Mouse (Mus musculus) sigmoid colon, adult 10 weeks (tissue): ENCODE measurements around the gene Kcnh6. TPM values are rescaled to one million over a fixed set of nuclear protein-coding genes. Genes with fewer than 3 reads are reported as not detected.

ENCODE experiments used
- polyA plus RNA-seq: library from polyadenylated mRNA; stranded (reverse); fragments of 350-450 nt; fragmentation: Illumina TruSeq; extraction: RNeasy Lipid Tissue Mini Kit (QIAGEN cat#74804); gene quantifications from one replicate; pipeline ENCODE4 v1.2.3, GENCODE M21; 2014; ENCODE audit warnings: low read depth, low replicate concordance

Gene Kcnh6
- 0.32 TPM for polyA plus RNA-seq

DNA sequence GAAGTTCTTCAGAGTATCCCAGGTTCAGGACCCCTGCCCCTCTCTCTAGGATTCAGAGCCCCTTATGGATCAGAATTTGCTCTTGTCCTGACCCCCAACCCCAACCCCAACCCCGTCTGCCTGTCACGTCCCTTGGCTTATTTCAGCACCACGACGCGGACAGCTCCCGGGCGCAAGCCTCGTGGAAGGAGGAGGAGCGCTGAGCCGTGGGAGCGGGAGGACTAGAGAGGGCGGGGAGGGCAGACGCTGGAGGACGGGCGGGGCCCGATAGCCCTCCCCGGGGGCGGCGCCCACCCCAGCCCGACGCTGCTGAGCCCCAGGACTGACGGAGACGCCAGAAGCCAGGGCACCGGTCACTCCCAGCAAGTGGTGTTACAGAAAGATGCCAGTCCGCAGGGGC, at the start of gene Kcnh6:
Kcnh6 (plus strand) TSS at position 304 of the 400 bp plus-strand sequence.

DNA sequence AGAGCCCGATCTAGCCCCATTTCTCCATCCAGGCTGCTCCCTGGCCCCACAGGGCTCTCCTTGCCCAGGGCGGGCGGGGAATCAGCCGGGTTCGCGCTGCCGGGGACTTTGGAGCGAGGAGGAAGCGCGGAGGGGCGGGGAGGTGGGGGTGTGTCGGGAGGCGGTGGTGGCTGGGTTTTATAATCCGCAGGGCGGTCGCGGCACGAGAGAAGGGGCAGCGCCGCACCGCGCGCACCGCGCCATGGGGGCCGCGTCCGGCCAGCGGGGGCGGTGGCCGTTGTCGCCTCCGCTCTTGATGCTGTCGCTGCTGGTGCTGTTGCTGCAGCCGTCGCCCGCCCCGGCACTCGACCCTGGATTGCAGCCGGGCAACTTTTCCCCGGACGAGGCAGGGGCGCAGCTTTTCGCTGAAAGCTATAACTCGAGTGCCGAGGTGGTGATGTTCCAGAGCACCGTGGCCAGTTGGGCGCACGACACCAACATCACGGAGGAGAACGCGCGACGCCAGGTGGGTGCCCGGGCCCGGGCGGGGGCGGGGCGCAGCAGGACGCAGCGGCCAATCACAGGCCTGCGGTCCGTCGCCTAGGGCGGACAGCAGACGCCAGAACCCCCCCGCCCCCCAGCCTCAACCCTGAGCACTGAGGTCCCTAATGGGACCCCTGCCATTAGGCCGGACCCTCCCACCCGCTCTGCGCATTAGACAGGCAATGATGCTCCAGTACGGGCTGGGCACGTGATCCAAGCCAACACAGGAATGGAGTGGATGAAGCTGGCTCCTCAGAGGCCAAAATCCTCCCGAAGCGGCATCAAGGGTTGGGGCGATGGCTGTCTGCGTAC, 40.0 kb upstream of the Kcnh6 start, which contains the start of gene Ace:
Ace (plus strand) TSS at position 205 of the 834 bp plus-strand sequence.

DNA sequence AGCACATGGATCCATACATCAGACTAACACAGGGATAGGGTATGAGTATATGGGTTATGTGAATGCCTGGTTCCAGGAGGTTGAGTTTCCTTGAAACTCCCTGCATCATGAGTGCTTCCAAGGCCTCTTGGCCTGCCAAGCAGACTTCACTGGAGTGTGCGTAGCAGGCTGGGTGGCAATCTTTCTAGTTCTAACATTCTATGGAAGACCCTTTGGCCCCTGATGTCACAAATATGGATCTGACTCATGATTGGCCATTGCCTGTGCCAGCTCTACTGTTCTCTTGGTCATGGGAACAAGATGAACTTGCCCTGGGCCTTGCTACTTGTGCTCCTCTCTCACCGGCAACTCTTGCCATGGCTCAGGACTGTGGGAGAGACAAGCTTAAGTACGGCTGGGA, 13.5 kb upstream of the Kcnh6 start, which contains the start of gene Ace3:
Ace3 (plus strand) TSS at position 301 of the 400 bp plus-strand sequence.

DNA sequence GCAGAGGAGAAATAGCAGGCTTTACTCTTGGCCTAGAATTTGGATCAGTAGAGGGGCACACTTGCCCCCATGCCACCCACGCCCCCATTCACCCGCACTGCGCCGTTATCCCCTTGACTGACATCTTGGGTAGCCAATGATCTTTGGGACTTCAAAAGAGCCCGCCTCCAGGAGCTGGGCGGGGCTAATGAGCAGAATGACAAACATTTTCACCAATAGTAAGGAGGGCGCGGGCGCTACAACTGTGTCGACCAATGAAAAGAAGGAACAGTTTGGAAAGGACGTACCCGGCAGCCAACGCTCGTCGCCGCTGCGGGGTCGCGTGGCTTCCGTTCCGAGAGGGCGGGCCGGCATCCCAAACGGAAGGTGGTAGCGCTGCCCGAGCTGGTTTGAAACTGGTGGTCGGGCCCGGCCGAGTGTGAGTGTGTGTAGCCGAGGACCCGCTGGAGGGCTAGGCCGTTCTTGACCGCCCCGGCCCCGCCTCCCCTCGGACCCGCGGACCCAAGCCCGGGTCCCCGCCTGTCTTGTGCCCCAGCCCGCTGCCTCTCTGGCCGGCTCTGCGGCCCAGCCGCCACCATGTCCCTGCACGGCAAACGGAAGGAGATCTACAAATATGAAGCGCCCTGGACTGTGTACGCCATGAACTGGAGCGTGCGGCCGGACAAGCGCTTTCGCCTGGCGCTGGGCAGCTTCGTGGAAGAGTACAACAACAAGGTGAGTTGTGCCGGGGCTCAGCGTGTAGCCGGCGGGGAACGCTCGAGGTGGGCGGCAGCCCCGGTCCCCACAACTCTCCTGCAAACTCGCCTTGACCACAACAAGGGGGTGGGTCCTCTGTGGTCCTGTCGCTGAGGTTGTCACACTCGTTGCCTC, 28.9 kb downstream of the Kcnh6 start, which contains the start of gene Dcaf7:
Dcaf7 (plus strand) TSS at position 325 of the 870 bp plus-strand sequence.

DNA sequence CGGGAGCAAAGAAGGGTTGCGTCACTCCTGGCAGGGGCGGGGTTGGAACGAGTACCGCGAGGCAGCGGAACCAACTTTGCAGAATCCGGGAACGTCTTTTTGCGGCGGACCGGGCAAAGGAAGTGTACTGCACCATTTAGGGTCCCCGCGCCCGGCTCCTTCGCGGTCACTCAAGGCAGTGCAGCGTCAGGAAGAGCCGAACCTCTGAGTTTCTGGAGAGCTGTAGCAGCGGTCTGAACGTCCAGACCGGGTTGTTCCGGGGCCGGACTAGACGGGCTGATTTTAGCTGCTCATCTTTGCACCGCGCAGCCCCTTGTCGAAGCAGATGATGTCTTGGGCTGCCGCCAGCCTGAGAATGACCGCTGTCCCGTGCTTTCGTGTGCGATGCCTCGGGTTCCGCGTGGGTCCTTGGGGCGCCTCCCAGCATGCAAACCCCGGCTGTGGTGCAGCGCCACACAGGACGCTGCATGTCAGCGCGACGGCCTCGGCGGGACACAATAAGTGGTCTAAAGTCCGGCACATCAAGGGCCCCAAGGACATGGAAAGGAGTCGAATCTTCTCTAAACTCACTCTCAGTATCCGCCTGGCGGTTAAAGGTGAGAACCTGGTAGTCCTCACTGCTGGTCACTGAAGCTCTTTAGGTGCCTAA, 58.1 kb downstream of the Kcnh6 start, which contains the start of gene Taco1:
Taco1 (plus strand) TSS at position 139 of the 649 bp plus-strand sequence.

Other genes starting within 250 kb of the Kcnh6 start
- gene Cyb561, start 54.8 kb upstream of the Kcnh6 start, polyA plus RNA-seq, result 31.9 TPM
- 12.2 TPM for gene Ace, start 40.2 kb upstream of the Kcnh6 start, polyA plus RNA-seq
- gene Ace3, start 13.4 kb upstream of the Kcnh6 start, polyA plus RNA-seq, result not detected
- 37.6 TPM for gene Dcaf7, start 28.7 kb downstream of the Kcnh6 start, polyA plus RNA-seq
- 5.7 TPM for gene Taco1, start 57.9 kb downstream of the Kcnh6 start, polyA plus RNA-seq
- 7.2 TPM for gene Map3k3, start 76.5 kb downstream of the Kcnh6 start, polyA plus RNA-seq
- not detected for gene Gm10840, start 152.7 kb downstream of the Kcnh6 start, polyA plus RNA-seq
- 1.7 TPM for gene Limd2, start 152.7 kb downstream of the Kcnh6 start, polyA plus RNA-seq
- gene Strada, start 194.0 kb downstream of the Kcnh6 start, polyA plus RNA-seq, result 7.5 TPM
- gene Ccdc47, start 208.2 kb downstream of the Kcnh6 start, polyA plus RNA-seq, result 142 TPM
- 57.6 TPM for gene Ddx42, start 208.8 kb downstream of the Kcnh6 start, polyA plus RNA-seq
- 10.4 TPM for gene Ftsj3, start 248.0 kb downstream of the Kcnh6 start, polyA plus RNA-seq
- 16.9 TPM for gene Psmc5, start 248.0 kb downstream of the Kcnh6 start, polyA plus RNA-seq